Mouse (Mus musculus): ENCODE measurements around the gene Dennd1b. TPM values are rescaled to one million over a fixed set of nuclear protein-coding genes. Genes with fewer than 3 reads are reported as not detected.

Gene Dennd1b
- polyA plus RNA-seq, 1 experiment from 2014 or later: 6.7 TPM

- Histone ChIP-seq H3K9me3 (no peaks in the 10 kb centered on the region), H3K36me3 (replicated peaks) (0 out of 2 replicates have a peak, but pooled peaks cover 7% of the 10 kb centered on the region), H3K4me3 (no peak overlapping the region), H3K4me1 (peaks cover 9% of the 10 kb centered on the region), H3K27me3 (replicated peaks; ENCODE audit: low read depth, poor library complexity, severe bottlenecking) (no peaks in the 10 kb centered on the region), H3K27ac (replicated peaks) (no peak overlapping the region)
- WGBS: 90% methylated on average over 2 of the region's 2 CpGs
- no peak for DNase-seq (ENCODE audit: low spot score)
Observed at GRCm38 (mm10) chr1:138965511-138965910, 2.3 kb downstream of the Dennd1b start.

GRCm38 (mm10) chr1:138967450-138967849 lies 4.2 kb downstream of the Dennd1b start:
- Histone ChIP-seq H3K36me3 (replicated peaks) (0 out of 2 replicates have a peak, but pooled peaks cover 7% of the 10 kb centered on the region), H3K9me3 (no peaks in the 10 kb centered on the region), H3K27me3 (replicated peaks; ENCODE audit: low read depth, poor library complexity, severe bottlenecking) (no peaks in the 10 kb centered on the region), H3K4me1 (peaks cover 9% of the 10 kb centered on the region), H3K27ac (replicated peaks) (no peak overlapping the region), H3K4me3 (no peak overlapping the region)
- WGBS: 91% methylated on average over 7 of the region's 7 CpGs
- no peak for DNase-seq (ENCODE audit: low spot score)

- WGBS: 87% methylated on average over 4 of the region's 4 CpGs
- no peaks in the 10 kb centered on the region for H3K4me1 ChIP-seq
- no peaks in the 10 kb centered on the region for H3K27me3 ChIP-seq (replicated peaks; ENCODE audit: low read depth, poor library complexity, severe bottlenecking)
- DNase-seq (ENCODE audit: low spot score): no peak
- H3K36me3 ChIP-seq (replicated peaks): 0 out of 2 replicates have a peak, but pooled peaks cover 7% of the 10 kb centered on the region
- H3K4me3 ChIP-seq: no peak overlapping the region
- H3K27ac ChIP-seq (replicated peaks): no peak overlapping the region
- H3K9me3 ChIP-seq: no peaks in the 10 kb centered on the region
Observed at GRCm38 (mm10) chr1:138970053-138970452, 6.8 kb downstream of the Dennd1b start.

GRCm38 (mm10) chr1:138973541-138974224 lies 10.4 kb downstream of the Dennd1b start:
- WGBS: 83% methylated on average over 6 of the region's 6 CpGs
- H3K4me1 ChIP-seq: no peaks in the 10 kb centered on the region
- no peak for DNase-seq (ENCODE audit: low spot score)
- no peaks in the 10 kb centered on the region for H3K27me3 ChIP-seq (replicated peaks; ENCODE audit: low read depth, poor library complexity, severe bottlenecking)
- no peaks in the 10 kb centered on the region for H3K36me3 ChIP-seq (replicated peaks)
- no peak overlapping the region for H3K4me3 ChIP-seq
- H3K27ac ChIP-seq (replicated peaks): no peak overlapping the region
- H3K9me3 ChIP-seq: no peaks in the 10 kb centered on the region

GRCm38 (mm10) chr1:138974836-138975235 lies 11.6 kb downstream of the Dennd1b start:
- Histone ChIP-seq H3K9me3 (no peaks in the 10 kb centered on the region), H3K4me1 (no peaks in the 10 kb centered on the region), H3K27me3 (replicated peaks; ENCODE audit: low read depth, poor library complexity, severe bottlenecking) (no peaks in the 10 kb centered on the region), H3K27ac (replicated peaks) (no peak overlapping the region), H3K36me3 (replicated peaks) (no peaks in the 10 kb centered on the region), H3K4me3 (no peak overlapping the region)
- DNase-seq (ENCODE audit: low spot score): no peak
- 92% methylated on average over 8 of the region's 8 CpGs for WGBS

GRCm38 (mm10) chr1:138975945-138976344 lies 12.7 kb downstream of the Dennd1b start:
- Histone ChIP-seq H3K9me3 (no peaks in the 10 kb centered on the region), H3K4me1 (no peaks in the 10 kb centered on the region), H3K27me3 (replicated peaks; ENCODE audit: low read depth, poor library complexity, severe bottlenecking) (no peaks in the 10 kb centered on the region), H3K4me3 (no peak overlapping the region), H3K27ac (replicated peaks) (no peak overlapping the region), H3K36me3 (replicated peaks) (no peaks in the 10 kb centered on the region)
- WGBS: 77% methylated on average over 1 of the region's 1 CpGs
- no peak for DNase-seq (ENCODE audit: low spot score)

- no peak overlapping the region for H3K4me3 ChIP-seq
- no peaks in the 10 kb centered on the region for H3K27me3 ChIP-seq (replicated peaks; ENCODE audit: low read depth, poor library complexity, severe bottlenecking)
- no peaks in the 10 kb centered on the region for H3K9me3 ChIP-seq
- no peak overlapping the region for H3K27ac ChIP-seq (replicated peaks)
- no peaks in the 10 kb centered on the region for H3K36me3 ChIP-seq (replicated peaks)
- peaks cover 8% of the 10 kb centered on the region; the same call in 1 of the 2 replicates for H3K4me1 ChIP-seq
- 82% methylated on average over 7 of the region's 7 CpGs for WGBS
- no peak for DNase-seq (ENCODE audit: low spot score)
Observed at GRCm38 (mm10) chr1:138982203-138982602, 19.0 kb downstream of the Dennd1b start.

GRCm38 (mm10) chr1:138982611-138983010 lies 19.4 kb downstream of the Dennd1b start:
- no peak for DNase-seq (ENCODE audit: low spot score)
- WGBS: 60% methylated on average over 5 of the region's 5 CpGs
- Histone ChIP-seq H3K4me3 (no peak overlapping the region), H3K27ac (replicated peaks) (no peak overlapping the region), H3K27me3 (replicated peaks; ENCODE audit: low read depth, poor library complexity, severe bottlenecking) (no peaks in the 10 kb centered on the region), H3K9me3 (no peaks in the 10 kb centered on the region), H3K36me3 (replicated peaks) (no peaks in the 10 kb centered on the region), H3K4me1 (peaks cover 8% of the 10 kb centered on the region; the same call in 1 of the 2 replicates)

- DNase-seq (ENCODE audit: low spot score): no peak
- H3K4me3 ChIP-seq: no peak overlapping the region
- WGBS: 73% methylated on average over 2 of the region's 2 CpGs
- no peaks in the 10 kb centered on the region for H3K9me3 ChIP-seq
- H3K36me3 ChIP-seq (replicated peaks): no peaks in the 10 kb centered on the region
- no peak overlapping the region for H3K27ac ChIP-seq (replicated peaks)
- H3K27me3 ChIP-seq (replicated peaks; ENCODE audit: low read depth, poor library complexity, severe bottlenecking): no peaks in the 10 kb centered on the region
- peaks cover 8% of the 10 kb centered on the region; the same call in 1 of the 2 replicates for H3K4me1 ChIP-seq
Observed at GRCm38 (mm10) chr1:138983064-138983463, 19.8 kb downstream of the Dennd1b start.

- H3K27me3 ChIP-seq (replicated peaks; ENCODE audit: low read depth, poor library complexity, severe bottlenecking): no peaks in the 10 kb centered on the region
- WGBS: 86% methylated on average over 6 of the region's 6 CpGs
- H3K9me3 ChIP-seq: no peaks in the 10 kb centered on the region
- no peak for DNase-seq (ENCODE audit: low spot score)
- H3K36me3 ChIP-seq (replicated peaks): no peaks in the 10 kb centered on the region
- peaks cover 8% of the 10 kb centered on the region; the same call in 1 of the 2 replicates for H3K4me1 ChIP-seq
- H3K4me3 ChIP-seq: no peak overlapping the region
- H3K27ac ChIP-seq (replicated peaks): no peak overlapping the region
Observed at GRCm38 (mm10) chr1:138983465-138983864, 20.2 kb downstream of the Dennd1b start.

GRCm38 (mm10) chr1:138984161-138984560 lies 20.9 kb downstream of the Dennd1b start:
- no peak overlapping the region for H3K27ac ChIP-seq (replicated peaks)
- no peak overlapping the region for H3K4me3 ChIP-seq
- no peaks in the 10 kb centered on the region for H3K9me3 ChIP-seq
- H3K27me3 ChIP-seq (replicated peaks; ENCODE audit: low read depth, poor library complexity, severe bottlenecking): no peaks in the 10 kb centered on the region
- WGBS: 88% methylated on average over 4 of the region's 4 CpGs
- DNase-seq (ENCODE audit: low spot score): no peak
- H3K36me3 ChIP-seq (replicated peaks): no peaks in the 10 kb centered on the region
- peaks cover 8% of the 10 kb centered on the region; the same call in 1 of the 2 replicates for H3K4me1 ChIP-seq

GRCm38 (mm10) chr1:138992384-138993138 lies 29.3 kb downstream of the Dennd1b start:
- peaks cover 2% of the 10 kb centered on the region; the same call in 1 of the 2 replicates for H3K4me1 ChIP-seq
- H3K27me3 ChIP-seq (replicated peaks; ENCODE audit: low read depth, poor library complexity, severe bottlenecking): no peaks in the 10 kb centered on the region
- H3K36me3 ChIP-seq (replicated peaks): no peaks in the 10 kb centered on the region
- H3K9me3 ChIP-seq: no peaks in the 10 kb centered on the region
- no peak for DNase-seq (ENCODE audit: low spot score)
- WGBS: 81% methylated on average over 5 of the region's 5 CpGs
- H3K27ac ChIP-seq (replicated peaks): no peak overlapping the region
- H3K4me3 ChIP-seq: no peak overlapping the region
